Mouse (Mus musculus) cerebellum, adult 2 months (tissue): Measurements from ENCODE around the gene Hba-x. TPM values are rescaled to one million over a fixed set of nuclear protein-coding genes. Genes with fewer than 3 reads are reported as not detected.

ENCODE experiments used
- DNase-seq, 2 experiments: peaks; one replicate each; pipeline ENCODE4 v3.0.0; 2021
- H3K27ac ChIP-seq: fragments of 200-500 bp; 2 replicates; pipeline ENCODE4 v1.5.1; 2012; ENCODE audit warnings: low read length, control low read depth, inconsistent platforms; ENCODE audit not compliant: insufficient read depth
- H3K27me3 ChIP-seq: fragments of 200-500 bp; 2 replicates; pipeline ENCODE4 v1.6.1; 2012; ENCODE audit warnings: inconsistent platforms, mild to moderate bottlenecking, low read length, moderate library complexity; ENCODE audit not compliant: control insufficient read depth, insufficient read depth
- H3K4me1 ChIP-seq: fragments of 200-500 bp; 2 replicates; pipeline ENCODE4 v1.6.1; 2011; ENCODE audit warnings: low read length; ENCODE audit not compliant: control insufficient read depth, insufficient read depth
- H3K4me3 ChIP-seq: fragments of 200-500 bp; replicated peaks from 2 replicates; pipeline ENCODE3; 2011; ENCODE audit warnings: mild to moderate bottlenecking, low read depth, low read length, control low read depth; ENCODE audit not compliant: insufficient read depth
- CTCF ChIP-seq: fragments of 200-500 bp; IDR thresholded peaks from 2 replicates; pipeline ENCODE4 v1.5.1; 2011; ENCODE audit warnings: low read depth, mild to moderate bottlenecking, control low read depth, low read length, moderate library complexity, borderline replicate concordance; ENCODE audit not compliant: insufficient read depth
- POLR2A ChIP-seq: fragments of 200-500 bp; IDR thresholded peaks from 2 replicates; pipeline ENCODE4 v1.6.1; 2011; ENCODE audit warnings: low read length, control low read depth, borderline replicate concordance; ENCODE audit not compliant: insufficient read depth
- WGBS: fragments of 180-500 bp; shearing (Covaris S2); methylation state at CpG from one replicate; pipeline ENCODE4 v1.1.7; 2018; 5-methylcytosine and 5-hydroxymethylcytosine counted together
- polyA plus RNA-seq: library from polyadenylated mRNA; depleted of rRNA; stranded (reverse); fragments of >200 nt; gene quantifications from 2 replicates; pipeline ENCODE4 v1.2.3, GENCODE M21; 2012; rRNA removed

The Hba-x gene
- polyA plus RNA-seq, 1 experiment: 0.38 TPM

DNA sequence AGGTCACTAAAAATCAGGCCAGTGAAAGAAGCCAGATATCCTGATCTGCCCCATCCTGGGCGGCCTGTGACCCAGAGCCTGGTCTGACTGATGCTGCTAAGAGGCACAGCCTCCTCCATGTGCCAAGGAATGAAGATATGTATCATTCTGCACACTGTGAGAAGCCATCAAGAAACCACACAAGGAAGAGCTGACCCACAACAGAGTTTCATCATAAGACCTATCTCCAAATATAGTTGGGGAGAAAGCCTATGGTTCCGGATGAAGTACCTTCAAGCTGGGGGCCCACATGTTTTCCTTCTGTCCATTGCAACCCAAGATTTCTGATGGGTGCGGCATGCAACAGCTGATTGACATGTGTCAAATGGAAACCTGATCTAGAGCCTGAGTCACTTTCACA lies 39.8 kb downstream of the Hba-x start:
- Histone ChIP-seq H3K4me1 (no peaks in the 10 kb centered on the region), H3K27ac (no peak overlapping the region), H3K4me3 (no peak overlapping the region), H3K27me3 (no peaks in the 10 kb centered on the region)
- TF ChIP-seq POLR2A: no peak
- no peak for TF ChIP-seq CTCF
- DNase-seq: no peak
- WGBS: 96% methylated on average over 3 of the region's 3 CpGs

GRCm38 (mm10) chr11:32320507-32321195 lies 44.5 kb downstream of the Hba-x start:
- no peak for TF ChIP-seq POLR2A
- TF ChIP-seq CTCF: no peak
- no peak for DNase-seq
- Histone ChIP-seq H3K4me3 (no peak overlapping the region), H3K27me3 (no peaks in the 10 kb centered on the region), H3K27ac (no peak overlapping the region), H3K4me1 (no peaks in the 10 kb centered on the region)
- WGBS: 69% methylated on average over 11 of the region's 11 CpGs

GRCm38 (mm10) chr11:32321196-32321565 lies 45.0 kb downstream of the Hba-x start:
- no peaks in the 10 kb centered on the region for H3K4me1 ChIP-seq
- DNase-seq: peak in 1 of 2 experiments; percentile 36
- TF ChIP-seq CTCF (peak; percentile 48; the same call in 1 of the 2 replicates), POLR2A (no peak)
- no peaks in the 10 kb centered on the region for H3K27me3 ChIP-seq
- H3K27ac ChIP-seq: no peak overlapping the region
- H3K4me3 ChIP-seq: no peak overlapping the region
- 43% methylated on average over 8 of the region's 8 CpGs for WGBS

DNA sequence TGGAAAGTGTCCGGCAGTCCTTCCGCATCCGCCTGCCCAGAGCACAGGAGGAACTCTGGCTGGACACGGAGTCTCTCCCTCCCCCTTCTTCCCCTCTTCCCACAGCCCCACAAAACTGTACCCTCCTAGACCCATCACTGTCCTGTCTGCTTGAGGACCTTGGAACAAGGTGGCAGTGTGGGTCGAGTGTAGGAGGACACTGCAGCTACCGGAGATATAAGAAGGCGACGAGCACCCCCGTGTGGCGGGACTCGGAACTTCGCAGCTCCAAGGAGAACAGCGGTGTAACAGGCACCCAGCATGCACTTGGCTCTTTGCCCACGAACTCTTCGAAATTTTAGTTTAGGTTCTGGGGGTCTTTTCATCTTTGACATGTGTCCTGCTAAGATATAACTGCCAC lies 48.4 kb downstream of the Hba-x start:
- DNase-seq: peak; percentile 76 to 82
- no peaks in the 10 kb centered on the region for H3K27me3 ChIP-seq
- H3K4me1 ChIP-seq: no peaks in the 10 kb centered on the region
- WGBS: 8% methylated on average over 15 of the region's 15 CpGs
- no peak overlapping the region for H3K4me3 ChIP-seq
- TF ChIP-seq CTCF: peak; percentile 91
- no peak for TF ChIP-seq POLR2A
- no peak overlapping the region for H3K27ac ChIP-seq

Other genes with a start within 250 kb of the Hba-x start
- not detected in 2 replicates for gene Il9r, start 76.1 kb upstream of the Hba-x start, polyA plus RNA-seq
- 48.2 and 51.5 TPM in 2 replicates for gene Snrnp25, start 71.0 kb upstream of the Hba-x start, polyA plus RNA-seq
- gene Rhbdf1, start 54.1 kb upstream of the Hba-x start, polyA plus RNA-seq: 31.3 and 32.1 TPM in 2 replicates
- gene Mpg, start 49.9 kb upstream of the Hba-x start, polyA plus RNA-seq: 14.8 and 15.2 TPM in 2 replicates
- gene Nprl3, start 8.7 kb upstream of the Hba-x start, polyA plus RNA-seq: 81.0 and 86.9 TPM in 2 replicates
- gene Hba-a1, start 7.1 kb downstream of the Hba-x start, polyA plus RNA-seq: 188 and 435 TPM in 2 replicates
- gene Hbq1b, start 10.6 kb downstream of the Hba-x start, polyA plus RNA-seq: 1.0 and 1.8 TPM in 2 replicates
- 435 and 992 TPM in 2 replicates for gene Hba-a2, start 20.1 kb downstream of the Hba-x start, polyA plus RNA-seq
- 1.1 TPM in 2 replicates for gene Hbq1a, start 23.7 kb downstream of the Hba-x start, polyA plus RNA-seq
- 9.1 TPM in 2 replicates for gene Sh3pxd2b, start 71.4 kb downstream of the Hba-x start, polyA plus RNA-seq
- gene Ubtd2, start 179.0 kb downstream of the Hba-x start, polyA plus RNA-seq: 26.4 and 31.8 TPM in 2 replicates